Mouse (Mus musculus) ES-E14 (cell line): Measurements from ENCODE around the gene Yod1. TPM values are rescaled to one million over a fixed set of nuclear protein-coding genes. Genes with fewer than 3 reads are reported as not detected.

Experiments
- DNase-seq: peaks from one replicate; pipeline ENCODE4 v3.0.0-alpha.2; 2013; ENCODE audit warnings: low read depth, low spot score
- H3K27ac ChIP-seq: 2 replicates; pipeline ENCODE4 v1.5.1; 2012; ENCODE audit warnings: low read depth, mild to moderate bottlenecking, low read length, moderate library complexity, mixed read lengths; ENCODE audit not compliant: poor library complexity, insufficient read depth, severe bottlenecking
- H3K36me3 ChIP-seq: 2 replicates; pipeline ENCODE4 v1.6.1; 2012; ENCODE audit warnings: mild to moderate bottlenecking, low read length, moderate library complexity, mixed read lengths; ENCODE audit not compliant: control insufficient read depth, poor library complexity, insufficient read depth, severe bottlenecking
- H3K4me1 ChIP-seq, 2 experiments: fragments of 150-350 bp in 1 of 2; sonication (generic) in 1 of 2; 2 replicates each; pipeline ENCODE4 v1.6.1; 2012; ENCODE audit warnings: low read length in 2 of 2, mild to moderate bottlenecking in 1 of 2, mixed read lengths in 1 of 2; ENCODE audit not compliant: control insufficient read depth in 2 of 2, insufficient read depth in 2 of 2, poor library complexity in 1 of 2
- H3K4me3 ChIP-seq, 2 experiments: fragments of 150-350 bp in 1 of 2; sonication (generic) in 1 of 2; 2 replicates each; pipeline ENCODE4 v1.5.1; 2012; ENCODE audit warnings: low read length in 2 of 2, low read depth in 1 of 2, mild to moderate bottlenecking in 1 of 2, mixed read lengths in 1 of 2; ENCODE audit not compliant: insufficient read depth in 1 of 2, poor library complexity in 1 of 2, severe bottlenecking in 1 of 2
- H3K9ac ChIP-seq: 2 replicates; pipeline ENCODE4 v1.6.1; 2012; ENCODE audit warnings: low read depth, mild to moderate bottlenecking, low read length, mixed read lengths; ENCODE audit not compliant: poor library complexity, insufficient read depth, severe bottlenecking
- H3K9me3 ChIP-seq: fragments of 150-350 bp; sonication (generic); 2 replicates; pipeline ENCODE4 v1.6.1; 2012; ENCODE audit warnings: low read depth, mild to moderate bottlenecking, low read length; ENCODE audit not compliant: control insufficient read depth, insufficient read depth
- CHD2 ChIP-seq: IDR thresholded peaks from 2 replicates; pipeline ENCODE4 v1.6.1; 2014; ENCODE audit warnings: mild to moderate bottlenecking, low read depth, low read length, inconsistent platforms
- HCFC1 ChIP-seq: IDR thresholded peaks from 2 replicates; pipeline ENCODE4 v1.6.1; 2012; ENCODE audit warnings: low read length, inconsistent platforms, borderline replicate concordance; ENCODE audit not compliant: insufficient read depth
- MAFK ChIP-seq: IDR thresholded peaks from 2 replicates; pipeline ENCODE4 v1.6.1; 2014; ENCODE audit warnings: mild to moderate bottlenecking, low read depth, low read length, inconsistent platforms; ENCODE audit not compliant: insufficient read depth
- ZC3H11A ChIP-seq: IDR thresholded peaks from 2 replicates; pipeline ENCODE4 v1.6.1; 2012; ENCODE audit warnings: low read depth, mild to moderate bottlenecking, inconsistent platforms, low read length, borderline replicate concordance
- ZNF384 ChIP-seq: IDR thresholded peaks from 2 replicates; pipeline ENCODE4 v1.6.1; 2012; ENCODE audit warnings: low read depth, low read length, inconsistent platforms
- in situ Hi-C, 2 experiments: fragments of 600-800 bp; cut with MboI; formaldehyde crosslinking; loops; one replicate each; pipeline ENCODE4 v1.15.1; 2025; ENCODE audit warnings: low sequenced_read_pairs in 2 of 2, inconsistent platforms in 1 of 2; ENCODE audit not compliant: unreplicated experiment in 2 of 2
- total RNA-seq: library from RNA; depleted of rRNA; stranded (reverse); fragments of 300-350 nt; gene quantifications from 2 replicates; pipeline ENCODE4 v1.2.3, GENCODE M21; 2012

Yod1 gene
- total RNA-seq, 1 experiment = 4.5 TPM

- peak overlapping the region; percentile 82 to 90 for H3K4me3 ChIP-seq
- no peak for DNase-seq
- H3K9me3 ChIP-seq = no peaks in the 10 kb centered on the region
- in situ Hi-C loops = no loop called here
- H3K27ac ChIP-seq = no peak overlapping the region
- H3K9ac ChIP-seq = peak overlapping the region; percentile 91
- peaks cover 0 to 2% of the 10 kb centered on the region in 2 experiments; a peak in 1 of 4 replicates for H3K4me1 ChIP-seq
- no peaks in the 10 kb centered on the region; the same call in 1 of the 2 replicates for H3K36me3 ChIP-seq
- TF ChIP-seq ZNF384 (no peak), HCFC1 (no peak), ZC3H11A (no peak), CHD2 (no peak), MAFK (no peak)
These were observed 962 bp upstream of the Yod1 start for GRCm38 (mm10) chr1:130716218-130716512.

DNA sequence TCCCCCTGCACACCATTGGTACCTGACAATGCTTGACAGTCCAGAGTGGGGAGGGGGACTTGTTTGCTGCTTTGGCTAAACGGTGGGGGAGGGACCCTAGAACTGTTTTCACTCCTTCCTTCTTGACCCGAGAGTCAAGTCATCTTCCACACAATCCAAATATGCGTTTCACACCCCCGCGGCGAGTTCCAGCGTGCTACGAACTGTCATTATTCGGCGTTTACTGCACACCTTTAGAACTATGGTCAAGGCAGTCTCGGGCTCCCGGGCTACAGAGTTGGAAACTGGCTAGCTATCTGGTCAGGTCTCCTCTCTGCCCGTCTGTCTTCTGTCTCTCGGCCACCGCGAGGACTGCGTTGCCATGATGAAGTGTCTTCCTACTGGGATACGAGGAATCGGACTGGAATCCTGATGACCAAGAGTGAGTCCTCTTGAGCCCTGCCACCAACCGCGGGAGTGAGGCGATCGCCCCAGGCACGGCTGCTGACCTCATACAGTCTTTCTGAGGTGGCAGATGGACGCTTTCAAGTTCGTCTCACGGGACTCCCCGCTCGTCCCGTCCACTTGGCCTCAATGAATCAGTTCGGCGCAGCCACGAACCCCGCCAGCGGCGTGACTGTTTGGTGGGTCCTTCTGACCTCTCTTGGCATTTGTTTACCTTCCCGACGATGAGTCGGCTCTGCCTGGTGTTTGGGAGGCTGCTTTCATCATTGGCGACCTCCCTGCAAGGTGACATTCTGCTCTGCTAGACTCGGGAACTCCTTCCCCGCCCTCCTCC, 425 bp upstream of the Yod1 start:
- no peak for TF ChIP-seq CHD2
- no peak for TF ChIP-seq ZNF384
- no peak for TF ChIP-seq ZC3H11A
- no peak for TF ChIP-seq HCFC1
- TF ChIP-seq MAFK = no peak
- DNase-seq = no peak
- H3K4me1 ChIP-seq = peaks cover 0 to 2% of the 10 kb centered on the region in 2 experiments; a peak in 1 of 4 replicates
- no peak overlapping the region for H3K27ac ChIP-seq
- H3K9me3 ChIP-seq = no peaks in the 10 kb centered on the region
- H3K4me3 ChIP-seq = peak overlapping the region; percentile 82 to 90
- H3K36me3 ChIP-seq = no peaks in the 10 kb centered on the region; the same call in 1 of the 2 replicates
- peak overlapping the region; percentile 91 for H3K9ac ChIP-seq
- in situ Hi-C loops = no loop called here

GRCm38 (mm10) chr1:130724206-130724605, 7.1 kb downstream of the Yod1 start:
- H3K36me3 ChIP-seq = no peaks in the 10 kb centered on the region
- no peaks in the 10 kb centered on the region for H3K4me1 ChIP-seq
- H3K4me3 ChIP-seq = no peak overlapping the region
- no peaks in the 10 kb centered on the region for H3K9me3 ChIP-seq
- no peak for DNase-seq
- no peak overlapping the region for H3K27ac ChIP-seq
- TF ChIP-seq ZNF384 = no peak
- TF ChIP-seq CHD2 = no peak
- TF ChIP-seq HCFC1 = no peak
- TF ChIP-seq ZC3H11A = no peak
- no peak for TF ChIP-seq MAFK
- in situ Hi-C loops = no loop called here
- no peak overlapping the region for H3K9ac ChIP-seq

GRCm38 (mm10) chr1:130726396-130726795, 9.3 kb downstream of the Yod1 start:
- H3K27ac ChIP-seq = no peak overlapping the region
- no peaks in the 10 kb centered on the region for H3K9me3 ChIP-seq
- no peak overlapping the region for H3K9ac ChIP-seq
- no peaks in the 10 kb centered on the region for H3K4me1 ChIP-seq
- no peak for DNase-seq
- no peaks in the 10 kb centered on the region for H3K36me3 ChIP-seq
- no peak overlapping the region for H3K4me3 ChIP-seq
- TF ChIP-seq MAFK (no peak), ZNF384 (no peak), HCFC1 (no peak), CHD2 (no peak), ZC3H11A (no peak)
- in situ Hi-C loops = no loop called here

DNA sequence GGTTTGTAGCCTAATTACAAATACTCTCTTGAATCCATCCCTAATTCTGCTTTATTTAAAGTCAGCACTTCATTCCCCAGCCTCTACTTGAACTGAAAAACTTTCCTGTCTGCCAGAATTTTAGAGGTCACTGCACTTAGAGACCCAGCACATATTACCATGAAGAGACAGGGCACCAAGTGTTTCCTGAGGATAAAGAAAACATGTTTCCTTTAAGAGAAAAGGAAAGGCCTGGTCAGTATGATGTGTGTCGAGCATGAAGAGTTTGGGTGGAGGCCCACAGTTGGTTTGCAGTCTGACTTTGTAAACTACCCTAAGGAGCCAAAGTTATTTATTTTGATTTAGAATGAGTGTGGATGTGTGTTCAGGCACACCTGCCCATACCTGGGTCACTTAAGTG, 10.9 kb downstream of the Yod1 start:
- in situ Hi-C loops = no loop called here
- H3K4me3 ChIP-seq = no peak overlapping the region
- H3K9ac ChIP-seq = no peak overlapping the region
- H3K36me3 ChIP-seq = no peaks in the 10 kb centered on the region
- H3K27ac ChIP-seq = no peak overlapping the region
- H3K9me3 ChIP-seq = no peaks in the 10 kb centered on the region
- TF ChIP-seq CHD2 = no peak
- TF ChIP-seq ZC3H11A = no peak
- DNase-seq = no peak
- no peaks in the 10 kb centered on the region; a peak in 1 of 4 replicates for H3K4me1 ChIP-seq
